Mouse (Mus musculus): ENCODE results near the gene Sbf2. TPM values are rescaled to one million over a fixed set of nuclear protein-coding genes. Genes with fewer than 3 reads are reported as not detected.

Sbf2 gene
- polyA plus RNA-seq, 1 experiment from 2014 or later, result 35.1 TPM

DNA sequence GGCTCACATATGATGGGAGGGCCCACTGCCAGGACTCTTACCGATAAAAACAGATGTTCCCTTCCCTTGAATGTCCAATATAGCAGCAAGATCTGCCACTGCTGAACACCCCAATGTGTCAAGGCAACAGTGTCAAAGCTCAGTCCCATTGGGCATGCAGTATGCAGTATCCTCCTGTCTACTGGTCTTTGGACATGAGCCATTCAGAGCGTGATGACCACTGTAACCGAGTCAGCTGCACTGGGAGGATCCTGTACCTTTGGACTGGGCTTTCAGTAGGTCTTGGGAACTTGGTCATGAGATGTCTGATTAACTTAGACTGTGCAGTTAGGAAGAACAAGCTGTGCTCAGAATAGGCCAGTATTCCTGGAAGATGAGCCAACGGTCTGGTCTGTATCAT is 309.2 kb downstream of the Sbf2 start:
- WGBS, result 92% methylated on average over 4 of the region's 4 CpGs

GRCm38 (mm10) chr7:110302886-110303285 is 311.8 kb downstream of the Sbf2 start:
- no peaks in the 10 kb centered on the region for H3K9me3 ChIP-seq
- ATAC-seq (ENCODE audit: insufficient number of reproducible peaks, insufficient read depth, low FRiP score, low TSS enrichment, low read depth), result no peak
- 69% methylated on average over 6 of the region's 6 CpGs for WGBS

More for the DNA sequence above, 309.2 kb downstream of the Sbf2 start:
- Histone ChIP-seq H3K4me3 (replicated peaks) (no peak overlapping the region), H3K27ac (no peak overlapping the region), H3K9ac (replicated peaks) (no peak overlapping the region), H3K4me1 (replicated peaks) (no peaks in the 10 kb centered on the region), H3K27me3 (no peaks in the 10 kb centered on the region), H3K4me2 (no peak overlapping the region), H3K36me3 (peaks cover 28% of the 10 kb centered on the region; the same call in 1 of the 2 replicates), H3K9me3 (no peaks in the 10 kb centered on the region)
- ATAC-seq (ENCODE audit: insufficient number of reproducible peaks, insufficient read depth, low FRiP score, low TSS enrichment, low read depth), result no peak

GRCm38 (mm10) chr7:110298739-110299410 is 315.8 kb downstream of the Sbf2 start:
- H3K36me3 ChIP-seq, result no peaks in the 10 kb centered on the region
- no peaks in the 10 kb centered on the region for H3K27me3 ChIP-seq
- no peak overlapping the region for H3K4me2 ChIP-seq
- no peak for ATAC-seq (ENCODE audit: insufficient number of reproducible peaks, insufficient read depth, low FRiP score, low TSS enrichment, low read depth)
- H3K9ac ChIP-seq (replicated peaks), result no peak overlapping the region
- H3K4me3 ChIP-seq (replicated peaks), result no peak overlapping the region
- peak overlapping the region; percentile 92; the same call in 1 of the 2 replicates for H3K27ac ChIP-seq
- H3K9me3 ChIP-seq, result no peaks in the 10 kb centered on the region
- 88% methylated on average over 17 of the region's 17 CpGs for WGBS
- peaks cover 24% of the 10 kb centered on the region for H3K4me1 ChIP-seq (replicated peaks)

More at GRCm38 (mm10) chr7:110302886-110303285, 311.8 kb downstream of the Sbf2 start:
- H3K9ac ChIP-seq (replicated peaks), result no peak overlapping the region
- H3K4me2 ChIP-seq, result no peak overlapping the region
- no peaks in the 10 kb centered on the region for H3K27me3 ChIP-seq
- H3K36me3 ChIP-seq, result peaks cover 9% of the 10 kb centered on the region; the same call in 1 of the 2 replicates
- no peak overlapping the region for H3K4me3 ChIP-seq (replicated peaks)
- no peak overlapping the region for H3K27ac ChIP-seq
- peaks cover 9% of the 10 kb centered on the region for H3K4me1 ChIP-seq (replicated peaks)

DNA sequence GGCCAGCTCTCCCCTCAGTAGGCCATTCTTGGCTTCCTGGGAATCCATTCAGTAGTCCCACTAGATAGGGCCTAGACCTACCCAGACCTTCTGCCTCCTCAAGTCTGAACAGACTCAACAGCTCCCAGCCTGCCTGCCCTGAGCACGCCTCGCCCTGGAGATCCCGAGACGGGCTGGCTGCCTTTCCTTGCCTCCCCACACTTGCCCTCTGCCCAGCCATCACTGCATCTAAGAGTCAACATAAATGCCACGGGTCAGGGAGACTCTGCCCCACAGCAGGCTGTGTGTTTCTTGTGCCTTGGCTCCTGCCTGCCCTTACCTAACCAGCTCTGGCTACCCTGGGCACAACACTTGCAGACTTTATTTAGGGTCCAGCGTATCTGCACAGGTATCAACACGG is 316.6 kb downstream of the Sbf2 start:
- Histone ChIP-seq H3K27ac (peak overlapping the region; percentile 92), H3K4me1 (replicated peaks) (peaks cover 24% of the 10 kb centered on the region), H3K27me3 (no peaks in the 10 kb centered on the region), H3K4me2 (no peak overlapping the region), H3K36me3 (no peaks in the 10 kb centered on the region), H3K9me3 (no peaks in the 10 kb centered on the region; the same call in 1 of the 2 replicates), H3K9ac (replicated peaks) (no peak overlapping the region), H3K4me3 (replicated peaks) (no peak overlapping the region)
- no peak for ATAC-seq (ENCODE audit: insufficient number of reproducible peaks, insufficient read depth, low FRiP score, low TSS enrichment, low read depth)
- WGBS, result 82% methylated on average over 7 of the region's 7 CpGs

- Histone ChIP-seq H3K36me3 (no peaks in the 10 kb centered on the region), H3K27me3 (no peaks in the 10 kb centered on the region), H3K4me3 (replicated peaks) (no peak overlapping the region), H3K9me3 (no peaks in the 10 kb centered on the region; the same call in 1 of the 2 replicates), H3K4me2 (peak overlapping the region; percentile 35; the same call in 1 of the 2 replicates), H3K9ac (replicated peaks) (peak overlapping the region; percentile 46; the same call in 1 of the 2 replicates), H3K27ac (peak overlapping the region; percentile 92), H3K4me1 (replicated peaks) (peaks cover 24% of the 10 kb centered on the region)
- no peak; the same call in 1 of the 2 replicates for ATAC-seq (ENCODE audit: insufficient number of reproducible peaks, insufficient read depth, low FRiP score, low TSS enrichment, low read depth)
- WGBS, result 17% methylated on average over 4 of the region's 4 CpGs
Observed at GRCm38 (mm10) chr7:110297611-110298010, 317.1 kb downstream of the Sbf2 start.

GRCm38 (mm10) chr7:110296889-110297603 is 317.7 kb downstream of the Sbf2 start:
- peak; percentile 91 for ATAC-seq (ENCODE audit: insufficient number of reproducible peaks, insufficient read depth, low FRiP score, low TSS enrichment, low read depth)
- Histone ChIP-seq H3K4me3 (replicated peaks) (no peak overlapping the region), H3K4me2 (peak overlapping the region; percentile 35), H3K9me3 (no peaks in the 10 kb centered on the region; the same call in 1 of the 2 replicates), H3K36me3 (no peaks in the 10 kb centered on the region), H3K4me1 (replicated peaks) (peaks cover 24% of the 10 kb centered on the region), H3K27me3 (no peaks in the 10 kb centered on the region), H3K27ac (peak overlapping the region; percentile 92), H3K9ac (replicated peaks) (peak overlapping the region; percentile 46)
- WGBS, result 16% methylated on average over 17 of the region's 17 CpGs

GRCm38 (mm10) chr7:110289647-110290046 is 325.1 kb downstream of the Sbf2 start:
- 82% methylated on average over 4 of the region's 4 CpGs for WGBS
- ATAC-seq (ENCODE audit: insufficient number of reproducible peaks, insufficient read depth, low FRiP score, low TSS enrichment, low read depth), result no peak

GRCm38 (mm10) chr7:110288731-110289191 is 326.0 kb downstream of the Sbf2 start:
- no peaks in the 10 kb centered on the region; the same call in 1 of the 2 replicates for H3K9me3 ChIP-seq
- no peak overlapping the region for H3K27ac ChIP-seq
- H3K4me3 ChIP-seq (replicated peaks), result no peak overlapping the region
- H3K27me3 ChIP-seq, result no peaks in the 10 kb centered on the region
- H3K4me1 ChIP-seq (replicated peaks), result peaks cover 6% of the 10 kb centered on the region; the same call in 1 of the 2 replicates
- no peak overlapping the region for H3K9ac ChIP-seq (replicated peaks)
- ATAC-seq (ENCODE audit: insufficient number of reproducible peaks, insufficient read depth, low FRiP score, low TSS enrichment, low read depth), result no peak
- H3K4me2 ChIP-seq, result no peak overlapping the region
- 79% methylated on average over 6 of the region's 6 CpGs for WGBS
- H3K36me3 ChIP-seq, result no peaks in the 10 kb centered on the region

More at GRCm38 (mm10) chr7:110289647-110290046, 325.1 kb downstream of the Sbf2 start:
- no peak overlapping the region for H3K4me2 ChIP-seq
- H3K9ac ChIP-seq (replicated peaks), result no peak overlapping the region
- no peaks in the 10 kb centered on the region; the same call in 1 of the 2 replicates for H3K9me3 ChIP-seq
- no peak overlapping the region for H3K4me3 ChIP-seq (replicated peaks)
- H3K27ac ChIP-seq, result no peak overlapping the region
- H3K4me1 ChIP-seq (replicated peaks), result peaks cover 6% of the 10 kb centered on the region; the same call in 1 of the 2 replicates
- no peaks in the 10 kb centered on the region for H3K36me3 ChIP-seq
- no peaks in the 10 kb centered on the region for H3K27me3 ChIP-seq

- Histone ChIP-seq H3K4me2 (no peak overlapping the region), H3K4me1 (replicated peaks) (peaks cover 6% of the 10 kb centered on the region; the same call in 1 of the 2 replicates), H3K27me3 (no peaks in the 10 kb centered on the region), H3K36me3 (no peaks in the 10 kb centered on the region), H3K27ac (no peak overlapping the region), H3K9ac (replicated peaks) (no peak overlapping the region), H3K4me3 (replicated peaks) (no peak overlapping the region), H3K9me3 (no peaks in the 10 kb centered on the region; the same call in 1 of the 2 replicates)
- WGBS, result 84% methylated on average over 4 of the region's 4 CpGs
- no peak for ATAC-seq (ENCODE audit: insufficient number of reproducible peaks, insufficient read depth, low FRiP score, low TSS enrichment, low read depth)
Observed at GRCm38 (mm10) chr7:110288191-110288604, 326.5 kb downstream of the Sbf2 start.

DNA sequence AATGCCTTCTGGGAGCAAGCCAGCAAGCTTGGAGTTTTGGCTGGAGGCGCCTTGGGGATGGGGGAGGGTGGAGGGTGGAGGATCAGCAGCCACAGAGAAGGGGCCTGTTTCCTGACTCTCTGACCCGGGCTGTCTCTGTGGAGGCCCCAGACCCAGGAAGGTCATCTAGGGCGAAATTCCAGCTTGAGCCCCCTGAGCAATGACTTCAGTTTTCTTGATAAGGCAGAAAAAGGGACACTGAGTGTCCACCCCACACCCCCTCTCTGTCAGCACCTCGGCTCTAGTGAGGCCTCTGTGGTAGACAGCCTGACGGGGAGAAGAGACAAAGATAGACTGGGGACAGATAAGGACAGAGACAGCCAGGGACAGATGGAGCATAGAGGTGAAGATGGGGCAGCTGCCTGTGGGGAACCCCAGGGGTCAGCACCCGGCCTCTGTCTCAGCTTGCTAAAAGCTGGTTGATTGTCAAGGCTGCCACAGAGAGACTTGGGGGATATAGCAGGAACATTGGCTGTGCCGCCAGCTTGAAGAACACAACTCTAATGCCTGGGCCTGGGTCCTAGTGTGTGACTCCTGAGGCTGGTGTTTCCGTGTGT is 327.1 kb downstream of the Sbf2 start:
- Histone ChIP-seq H3K9me3 (no peaks in the 10 kb centered on the region), H3K27ac (no peak overlapping the region), H3K36me3 (peaks cover 4% of the 10 kb centered on the region), H3K4me2 (no peak overlapping the region), H3K9ac (replicated peaks) (no peak overlapping the region), H3K4me1 (replicated peaks) (peaks cover 6% of the 10 kb centered on the region; the same call in 1 of the 2 replicates), H3K27me3 (no peaks in the 10 kb centered on the region), H3K4me3 (replicated peaks) (no peak overlapping the region)
- 61% methylated on average over 8 of the region's 8 CpGs for WGBS
- ATAC-seq (ENCODE audit: insufficient number of reproducible peaks, insufficient read depth, low FRiP score, low TSS enrichment, low read depth), result no peak

Measured in limb, embryonic 12.5 days (tissue).